Mouse (Mus musculus) erythroblast, embryonic 14.5 days (primary cell): ENCODE measurements around the gene Rbm20. TPM values are rescaled to one million over a fixed set of nuclear protein-coding genes. Genes with fewer than 3 reads are reported as not detected.

Experiments
- H3K27me3 ChIP-seq: 2 replicates; pipeline ENCODE4 v1.6.1; 2012; ENCODE audit warnings: inconsistent platforms; ENCODE audit not compliant: control insufficient read depth
- H3K36me3 ChIP-seq: 2 replicates; pipeline ENCODE4 v1.6.1; 2012; ENCODE audit warnings: mild to moderate bottlenecking, inconsistent platforms; ENCODE audit not compliant: control insufficient read depth
- H3K4me1 ChIP-seq: 2 replicates; pipeline ENCODE4 v1.6.1; 2012; ENCODE audit warnings: inconsistent platforms; ENCODE audit not compliant: control insufficient read depth
- H3K4me3 ChIP-seq: replicated peaks from 2 replicates; pipeline ENCODE3; 2012; ENCODE audit warnings: moderate library complexity, mild to moderate bottlenecking, inconsistent platforms
- H3K9me3 ChIP-seq: 2 replicates; pipeline ENCODE4 v1.6.1; 2012; ENCODE audit warnings: low read length, inconsistent platforms, mixed read lengths; ENCODE audit not compliant: control insufficient read depth
- GATA1 ChIP-seq: IDR thresholded peaks from 2 replicates; pipeline ENCODE4 v1.6.1; 2012; ENCODE audit warnings: low read length, inconsistent platforms, mixed read lengths
- TAL1 ChIP-seq: IDR thresholded peaks from 3 replicates; pipeline ENCODE4 v1.6.1; 2012; ENCODE audit warnings: low read length, inconsistent platforms, mixed read lengths
- polyA plus RNA-seq: library from polyadenylated mRNA; stranded (reverse); fragments of >175 nt; gene quantifications from 2 replicates; pipeline ENCODE4 v1.2.3, GENCODE M21; 2012

Gene Rbm20
- polyA plus RNA-seq, 1 experiment, result not detected

DNA sequence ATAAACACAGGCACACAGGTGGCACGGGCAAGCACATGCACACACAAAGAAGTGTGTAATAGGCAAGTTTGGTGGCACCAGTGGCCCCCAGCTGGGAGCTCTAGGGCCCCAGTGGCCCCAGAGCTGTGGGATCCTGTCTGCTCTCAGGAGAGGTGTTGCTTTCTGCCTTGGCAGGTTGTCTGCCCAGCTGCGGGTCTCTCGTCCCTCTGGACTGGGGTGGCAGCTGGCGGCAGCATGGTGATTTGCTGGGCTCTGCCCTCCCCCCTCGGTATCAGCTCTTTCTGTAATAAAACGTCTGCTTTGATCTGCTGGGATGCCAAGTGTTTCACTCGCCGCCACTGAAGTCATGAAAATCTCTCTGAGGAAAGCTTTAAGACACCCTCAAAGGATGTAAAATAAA, 10.4 kb upstream of the Rbm20 start:
- Histone ChIP-seq H3K4me3 (no peak overlapping the region), H3K27me3 (peaks cover 11% of the 10 kb centered on the region), H3K4me1 (no peaks in the 10 kb centered on the region), H3K36me3 (no peaks in the 10 kb centered on the region), H3K9me3 (no peaks in the 10 kb centered on the region)
- no peak for TF ChIP-seq GATA1
- TF ChIP-seq TAL1, result no peak

DNA sequence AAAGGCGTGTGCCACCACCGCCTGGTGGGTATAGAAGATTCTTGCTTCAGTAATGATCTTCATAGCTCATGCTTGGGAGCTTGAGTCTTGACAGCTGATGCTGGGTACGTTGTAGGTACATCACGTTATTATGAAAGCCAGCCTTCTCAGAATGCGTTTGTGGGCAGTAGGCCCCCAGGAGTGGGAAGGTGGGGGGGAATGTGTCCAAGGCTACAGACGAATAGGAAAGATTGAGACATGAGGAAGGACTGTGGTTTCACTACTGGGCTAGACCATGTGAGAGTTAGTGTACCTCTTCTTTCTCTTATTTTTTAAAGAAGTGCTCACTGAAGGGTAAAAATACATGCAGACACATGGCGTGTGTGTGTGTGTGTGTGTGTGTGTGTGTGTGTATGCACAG, 8.3 kb upstream of the Rbm20 start:
- H3K36me3 ChIP-seq, result no peaks in the 10 kb centered on the region
- no peak for TF ChIP-seq TAL1
- TF ChIP-seq GATA1, result no peak
- H3K27me3 ChIP-seq, result peaks cover 18% of the 10 kb centered on the region
- H3K4me1 ChIP-seq, result no peaks in the 10 kb centered on the region
- H3K9me3 ChIP-seq, result no peaks in the 10 kb centered on the region
- H3K4me3 ChIP-seq, result no peak overlapping the region

DNA sequence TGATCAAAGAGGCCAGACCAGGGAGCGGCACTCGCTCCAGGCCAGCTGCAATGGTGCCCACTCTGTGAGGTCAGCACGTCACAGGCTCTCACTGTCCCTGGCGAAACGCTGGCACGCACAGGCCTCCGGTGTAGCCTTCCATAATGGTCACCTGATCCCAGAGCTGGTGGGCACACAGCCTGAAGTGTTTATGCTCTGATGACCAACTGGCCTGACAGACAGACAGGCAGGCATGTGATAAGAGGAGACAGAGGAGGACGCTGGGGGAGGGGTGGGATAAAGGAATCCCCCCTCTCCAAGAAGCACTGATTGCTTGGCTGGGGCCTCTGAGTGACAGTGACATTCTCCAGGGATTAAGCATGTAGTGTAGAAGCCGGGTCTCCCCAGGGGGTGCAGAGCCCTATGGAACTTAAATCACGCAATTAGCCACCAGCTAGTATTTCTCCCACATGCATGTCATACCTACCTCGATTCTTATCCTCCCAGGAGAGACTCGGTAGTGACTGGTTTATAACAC, 6.4 kb upstream of the Rbm20 start:
- H3K9me3 ChIP-seq, result no peaks in the 10 kb centered on the region
- H3K36me3 ChIP-seq, result no peaks in the 10 kb centered on the region
- H3K4me3 ChIP-seq, result no peak overlapping the region
- peaks cover 36% of the 10 kb centered on the region for H3K27me3 ChIP-seq
- no peak for TF ChIP-seq TAL1
- TF ChIP-seq GATA1, result no peak
- H3K4me1 ChIP-seq, result no peaks in the 10 kb centered on the region

DNA sequence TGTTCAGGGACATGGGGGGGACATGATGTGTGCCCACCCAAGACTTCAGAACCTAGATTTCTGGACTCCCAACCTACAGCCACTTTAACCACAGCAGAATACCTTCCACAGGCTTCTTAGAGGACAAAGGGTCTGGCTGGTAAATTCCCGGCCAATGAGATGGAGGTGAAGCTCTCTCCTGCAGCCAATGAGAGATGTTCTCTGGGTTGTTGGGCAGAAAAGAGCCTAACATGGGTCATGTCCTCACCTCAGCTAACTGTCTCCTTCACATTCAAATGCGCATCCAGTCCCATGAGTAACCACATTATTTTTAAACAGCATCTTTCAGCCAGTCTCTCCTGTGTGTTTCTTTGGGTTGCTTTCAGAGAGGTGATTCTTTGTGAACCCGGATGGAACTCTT, 5.7 kb upstream of the Rbm20 start:
- no peaks in the 10 kb centered on the region for H3K9me3 ChIP-seq
- no peak overlapping the region for H3K4me3 ChIP-seq
- TF ChIP-seq TAL1 (no peak), GATA1 (no peak)
- no peaks in the 10 kb centered on the region for H3K4me1 ChIP-seq
- H3K36me3 ChIP-seq, result no peaks in the 10 kb centered on the region
- peaks cover 44% of the 10 kb centered on the region for H3K27me3 ChIP-seq

DNA sequence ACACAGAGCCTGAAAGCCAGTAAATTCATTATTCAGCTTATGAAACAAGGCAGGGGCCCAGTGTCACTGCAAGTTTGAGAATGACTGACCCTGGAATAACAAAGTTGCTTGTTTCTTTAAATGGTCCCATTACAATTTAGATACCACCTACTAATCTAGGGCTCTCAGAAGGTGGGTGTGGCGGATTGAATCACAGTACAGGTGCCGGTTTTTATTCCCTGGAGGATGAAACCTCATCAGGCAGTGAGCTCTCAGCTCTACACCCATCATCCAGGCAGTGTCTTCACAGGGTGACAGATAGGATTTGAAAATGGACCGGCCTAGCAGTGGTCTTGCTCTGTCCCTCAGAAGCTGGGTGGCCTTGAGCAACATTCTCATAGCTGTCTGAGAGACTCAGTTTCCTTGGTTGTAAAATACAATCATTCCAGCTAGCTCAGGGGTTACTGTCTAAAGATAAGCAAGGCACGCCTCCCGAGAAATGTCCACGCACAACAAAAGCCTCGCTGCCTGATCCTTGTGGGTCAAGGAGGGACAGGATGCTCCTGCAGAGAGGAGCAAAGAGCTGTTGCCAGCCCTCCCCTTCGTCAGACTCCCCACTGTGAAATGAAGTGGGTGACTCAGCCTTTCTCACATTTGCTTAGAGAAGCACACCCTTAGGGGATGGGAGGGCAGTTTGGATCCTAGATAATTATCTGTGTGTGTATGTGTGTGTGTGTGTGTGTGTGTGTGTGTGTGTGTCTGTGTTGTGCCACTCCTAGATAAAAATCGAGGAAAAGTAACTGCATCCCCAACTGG, 2.8 kb upstream of the Rbm20 start:
- Histone ChIP-seq H3K9me3 (peaks cover 8% of the 10 kb centered on the region; the same call in 1 of the 2 replicates), H3K4me1 (no peaks in the 10 kb centered on the region), H3K4me3 (no peak overlapping the region), H3K27me3 (peaks cover 73% of the 10 kb centered on the region), H3K36me3 (no peaks in the 10 kb centered on the region)
- no peak for TF ChIP-seq GATA1
- no peak for TF ChIP-seq TAL1

DNA sequence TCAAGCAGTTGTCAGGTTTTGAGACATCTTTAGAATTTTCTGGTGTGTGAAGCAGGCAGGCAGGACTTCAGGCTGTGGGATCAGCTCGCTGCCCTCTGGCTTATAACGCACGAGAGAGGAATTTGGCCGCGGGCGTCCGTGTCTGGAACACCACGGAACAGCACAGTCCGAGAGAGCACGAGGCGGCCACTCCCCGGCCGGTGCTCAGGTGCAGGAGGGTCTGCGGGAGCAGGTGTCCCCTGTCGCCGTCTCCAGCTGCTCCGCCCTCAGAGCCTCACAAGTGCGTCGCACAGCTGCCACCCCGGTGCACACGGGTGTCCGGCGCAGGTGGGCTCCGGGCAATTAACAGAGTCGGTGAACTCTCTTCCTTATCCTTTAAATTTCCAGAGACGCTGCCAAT, 878 bp upstream of the Rbm20 start:
- Histone ChIP-seq H3K36me3 (no peaks in the 10 kb centered on the region), H3K4me1 (no peaks in the 10 kb centered on the region), H3K9me3 (peaks cover 8% of the 10 kb centered on the region; the same call in 1 of the 2 replicates), H3K4me3 (no peak overlapping the region), H3K27me3 (peaks cover 82% of the 10 kb centered on the region)
- TF ChIP-seq TAL1, result no peak
- no peak for TF ChIP-seq GATA1

DNA sequence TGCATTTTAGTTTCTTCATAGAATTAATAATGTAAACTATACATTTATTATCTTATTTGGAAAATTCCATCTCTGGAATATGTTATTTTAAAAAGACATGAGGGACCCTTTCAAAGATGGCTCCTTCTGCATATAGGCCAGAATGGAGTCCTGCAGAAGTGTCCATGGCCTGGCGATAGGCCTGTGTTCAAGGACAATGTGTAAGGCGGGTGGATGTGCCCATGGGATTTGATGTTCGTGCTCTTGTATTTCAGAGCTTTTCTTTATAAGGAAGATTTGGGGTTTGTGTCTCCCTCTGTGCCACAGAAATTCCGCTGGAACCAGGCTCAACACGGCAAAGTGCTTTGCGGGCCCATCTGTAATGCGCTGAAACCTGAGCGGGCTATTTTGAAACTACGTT, 2.1 kb downstream of the Rbm20 start:
- Histone ChIP-seq H3K36me3 (no peaks in the 10 kb centered on the region), H3K9me3 (peaks cover 8% of the 10 kb centered on the region; the same call in 1 of the 2 replicates), H3K4me1 (no peaks in the 10 kb centered on the region), H3K27me3 (peaks cover 84% of the 10 kb centered on the region), H3K4me3 (no peak overlapping the region)
- TF ChIP-seq TAL1 (no peak), GATA1 (no peak)

DNA sequence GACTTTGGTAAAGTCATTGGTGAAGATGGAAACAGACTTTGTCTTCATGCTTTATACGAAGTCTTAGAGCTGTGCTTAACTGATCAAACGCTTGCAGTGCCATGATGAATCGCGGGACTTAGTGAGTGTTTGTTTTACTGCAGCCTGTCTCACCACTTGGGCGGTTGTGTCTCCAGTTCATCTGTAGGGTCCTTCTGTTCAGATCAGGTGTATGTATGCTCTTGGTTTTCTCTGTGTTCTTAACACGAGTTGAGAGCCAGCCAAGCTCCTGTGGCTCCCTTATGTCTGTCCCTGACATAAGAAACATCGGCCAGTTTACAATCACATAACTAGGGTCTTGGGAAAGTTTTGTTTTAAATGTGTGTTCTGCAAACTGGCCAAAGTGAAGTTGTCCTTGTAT, 2.9 kb downstream of the Rbm20 start:
- no peak for TF ChIP-seq TAL1
- no peak for TF ChIP-seq GATA1
- Histone ChIP-seq H3K4me3 (no peak overlapping the region), H3K9me3 (peaks cover 8% of the 10 kb centered on the region; the same call in 1 of the 2 replicates), H3K4me1 (no peaks in the 10 kb centered on the region), H3K36me3 (no peaks in the 10 kb centered on the region), H3K27me3 (peaks cover 80% of the 10 kb centered on the region)

DNA sequence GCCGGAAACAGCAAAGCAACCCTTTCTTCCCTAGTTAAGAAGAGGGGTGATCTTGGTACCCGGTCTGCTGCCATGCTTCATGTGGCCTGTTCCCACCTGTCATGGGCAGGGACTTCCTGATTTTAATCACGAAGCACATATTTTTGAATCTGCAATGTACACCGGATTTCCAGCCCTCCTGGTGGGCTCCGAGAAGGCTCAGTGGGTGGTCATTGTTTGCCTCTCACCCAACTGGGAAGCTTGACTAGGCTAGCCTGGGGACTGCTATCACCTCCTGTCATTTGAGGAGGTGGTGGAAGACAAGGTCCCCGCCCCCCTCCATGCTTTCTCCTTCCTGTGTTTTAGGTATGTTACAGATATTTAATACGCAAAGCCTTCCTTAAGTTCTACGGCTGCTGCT, 5.3 kb downstream of the Rbm20 start:
- Histone ChIP-seq H3K27me3 (peaks cover 56% of the 10 kb centered on the region), H3K36me3 (no peaks in the 10 kb centered on the region), H3K4me1 (no peaks in the 10 kb centered on the region), H3K4me3 (no peak overlapping the region), H3K9me3 (peaks cover under 1% of the 10 kb centered on the region; the same call in 1 of the 2 replicates)
- TF ChIP-seq TAL1, result no peak
- no peak for TF ChIP-seq GATA1
